Mouse (Mus musculus) stomach, postnatal 0 days (tissue): Measurements from ENCODE around the gene Fam118b. TPM values are rescaled to one million over a fixed set of nuclear protein-coding genes. Genes with fewer than 3 reads are reported as not detected.

ENCODE experiments used
- ATAC-seq: fragments of 200-750 bp; cut with Nextera tagmentation; 2 replicates; pipeline ENCODE4 v1.8.0; 2017; ENCODE audit not compliant: low FRiP score, low TSS enrichment
- DNase-seq: peaks from one replicate; pipeline ENCODE4 v3.0.0-alpha.2; 2016; ENCODE audit warnings: low spot score
- H3K27ac ChIP-seq: fragments of 300-500 bp; sonication (generic); replicated peaks from 2 replicates; pipeline ENCODE4 v1.5.1; 2014; ENCODE audit warnings: mild to moderate bottlenecking, control low read depth
- H3K27me3 ChIP-seq: fragments of 300-500 bp; sonication (generic); 2 replicates; pipeline ENCODE4 v1.6.1; 2014; ENCODE audit warnings: low read length; ENCODE audit not compliant: control insufficient read depth, insufficient read depth
- H3K36me3 ChIP-seq: fragments of 300-500 bp; sonication (generic); 2 replicates; pipeline ENCODE4 v1.6.1; 2014; ENCODE audit warnings: low read length, mixed read lengths; ENCODE audit not compliant: control insufficient read depth, insufficient read depth
- H3K4me1 ChIP-seq: fragments of 300-500 bp; sonication (generic); replicated peaks from 2 replicates; pipeline ENCODE4 v1.6.1; 2014; ENCODE audit warnings: antibody characterized with exemption; ENCODE audit not compliant: control insufficient read depth, insufficient read depth
- H3K4me2 ChIP-seq: fragments of 300-500 bp; sonication (generic); replicated peaks from 2 replicates; pipeline ENCODE4 v1.6.1; 2014; ENCODE audit warnings: low read depth, mild to moderate bottlenecking, control low read depth, moderate library complexity
- H3K4me3 ChIP-seq: fragments of 300-500 bp; sonication (generic); 2 replicates; pipeline ENCODE4 v1.5.1; 2014; ENCODE audit warnings: low read depth, low read length, control low read depth
- H3K9ac ChIP-seq: fragments of 300-500 bp; sonication (generic); 2 replicates; pipeline ENCODE4 v1.6.1; 2014; ENCODE audit warnings: mild to moderate bottlenecking, low read length, control low read depth, mixed read lengths
- H3K9me3 ChIP-seq: fragments of 300-500 bp; sonication (generic); 2 replicates; pipeline ENCODE4 v1.6.1; 2016; ENCODE audit warnings: low read length; ENCODE audit not compliant: control insufficient read depth
- CTCF ChIP-seq: IDR thresholded peaks from 2 replicates; pipeline ENCODE4 v1.5.1; 2016; ENCODE audit warnings: antibody characterized with exemption, low read depth, mild to moderate bottlenecking, moderate library complexity
- EP300 ChIP-seq: optimal IDR thresholded peaks from 2 replicates; pipeline ENCODE3; 2016; ENCODE audit warnings: antibody characterized with exemption
- WGBS: fragments of 180-500 bp; shearing (Covaris S2); extraction: QIAGEN DNeasy Blood & Tissue Kit; methylation state at CpG from one replicate; pipeline ENCODE4 v1.1.7; 2014; 5-methylcytosine and 5-hydroxymethylcytosine counted together
- polyA plus RNA-seq: library from polyadenylated mRNA; unstranded; fragments of >200 nt; fragmentation: Nextera tagmentation; extraction: Ambion mirVana; gene quantifications from 2 replicates; pipeline ENCODE4 v1.2.1, GENCODE M21; 2015

The Fam118b gene
- polyA plus RNA-seq, 1 experiment from 2014 or later = 24.0 TPM

DNA sequence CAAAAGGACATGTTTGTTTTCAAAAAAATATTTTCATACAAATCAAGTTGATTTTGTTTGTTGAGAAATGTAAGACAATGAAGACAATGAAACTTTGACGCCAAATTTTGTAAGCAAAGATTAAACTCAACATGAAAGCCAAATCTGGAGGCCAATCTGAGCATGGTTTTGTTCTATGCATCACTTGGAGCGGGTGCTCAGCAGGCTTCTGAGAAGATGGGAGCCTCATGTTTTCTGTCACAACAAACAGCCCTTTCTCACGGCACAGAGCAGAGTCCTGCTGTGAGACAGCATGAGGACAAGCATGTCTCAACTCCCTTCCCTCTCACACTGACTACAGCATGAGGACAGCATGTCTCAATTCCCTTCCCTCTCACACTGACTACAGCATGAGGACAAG is 31.6 kb downstream of the Fam118b start:
- Histone ChIP-seq H3K4me2 (no peak overlapping the region), H3K4me1 (no peaks in the 10 kb centered on the region), H3K4me3 (no peak overlapping the region), H3K9me3 (no peaks in the 10 kb centered on the region), H3K36me3 (no peaks in the 10 kb centered on the region), H3K9ac (no peak overlapping the region), H3K27ac (no peak overlapping the region), H3K27me3 (no peaks in the 10 kb centered on the region)
- DNase-seq (no peak), ATAC-seq (no peak)
- WGBS = 57% methylated on average over 3 of the region's 3 CpGs
- no peak for TF ChIP-seq EP300

DNA sequence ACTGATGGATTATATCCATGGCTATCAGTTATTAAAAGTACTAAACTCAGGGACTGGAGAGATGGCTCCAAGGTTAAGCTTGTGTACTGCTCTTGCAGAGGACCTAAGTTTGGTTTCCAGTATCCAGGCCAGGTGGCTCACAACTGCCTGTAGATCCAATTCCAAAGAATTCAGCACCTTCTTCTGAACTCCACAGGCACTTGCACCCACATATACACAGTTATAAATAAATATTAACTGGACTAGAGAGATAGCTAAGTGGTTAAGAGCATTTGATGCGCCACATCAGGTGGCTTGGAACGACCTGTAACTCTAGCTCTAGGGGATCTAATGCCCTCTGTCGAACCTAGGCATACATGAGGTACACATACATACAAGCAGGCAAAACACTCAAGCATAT is 38.9 kb downstream of the Fam118b start:
- no peak overlapping the region for H3K27ac ChIP-seq
- no peak overlapping the region for H3K9ac ChIP-seq
- no peak for TF ChIP-seq EP300
- no peak for TF ChIP-seq CTCF
- no peaks in the 10 kb centered on the region for H3K36me3 ChIP-seq
- H3K4me2 ChIP-seq = no peak overlapping the region
- no peaks in the 10 kb centered on the region for H3K27me3 ChIP-seq
- DNase-seq = no peak
- ATAC-seq = no peak
- H3K4me3 ChIP-seq = no peak overlapping the region
- no peaks in the 10 kb centered on the region for H3K4me1 ChIP-seq
- 87% methylated on average over 3 of the region's 3 CpGs for WGBS
- H3K9me3 ChIP-seq = no peaks in the 10 kb centered on the region

GRCm38 (mm10) chr9:35223466-35223865 is 44.1 kb downstream of the Fam118b start:
- DNase-seq (no peak), ATAC-seq (no peak)
- Histone ChIP-seq H3K27ac (no peak overlapping the region), H3K9me3 (no peaks in the 10 kb centered on the region), H3K36me3 (no peaks in the 10 kb centered on the region; the same call in 1 of the 2 replicates), H3K4me3 (no peak overlapping the region), H3K4me1 (no peaks in the 10 kb centered on the region), H3K27me3 (no peaks in the 10 kb centered on the region), H3K4me2 (no peak overlapping the region), H3K9ac (no peak overlapping the region)
- 94% methylated on average over 3 of the region's 3 CpGs for WGBS
- TF ChIP-seq CTCF (no peak), EP300 (no peak)

DNA sequence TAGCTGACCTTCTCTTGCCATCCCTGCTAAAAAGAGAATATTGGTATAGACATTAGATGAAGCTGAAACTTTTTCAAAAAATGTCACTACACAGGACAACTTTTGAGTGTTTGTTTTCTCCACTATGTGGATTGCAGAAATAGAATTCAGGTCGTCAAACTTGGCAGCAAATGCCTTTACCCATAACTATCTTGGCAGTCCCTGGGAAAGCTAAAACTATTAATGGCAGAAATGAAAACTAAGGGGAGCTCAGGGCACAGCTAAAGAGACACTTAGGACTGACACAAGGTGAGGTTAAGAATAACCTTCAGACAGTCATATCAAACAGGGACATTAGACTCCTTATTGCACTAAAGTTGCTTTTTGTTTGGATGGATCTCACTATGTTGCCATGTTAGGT is 49.6 kb downstream of the Fam118b start:
- ATAC-seq = no peak

GRCm38 (mm10) chr9:35211573-35212511 is 55.8 kb downstream of the Fam118b start:
- peaks cover 20% of the 10 kb centered on the region for H3K36me3 ChIP-seq
- no peaks in the 10 kb centered on the region for H3K4me1 ChIP-seq
- H3K9me3 ChIP-seq = no peaks in the 10 kb centered on the region
- DNase-seq = peak; percentile 30
- no peak; the same call in 1 of the 2 replicates for ATAC-seq
- peak overlapping the region; percentile 96 for H3K4me3 ChIP-seq
- peak overlapping the region; percentile 78 for H3K4me2 ChIP-seq
- WGBS = 21% methylated on average over 26 of the region's 26 CpGs
- TF ChIP-seq CTCF = no peak
- no peak for TF ChIP-seq EP300
- no peaks in the 10 kb centered on the region for H3K27me3 ChIP-seq
- peak overlapping the region; percentile 88 for H3K27ac ChIP-seq
- peak overlapping the region; percentile 95 for H3K9ac ChIP-seq

More for the DNA sequence above, 49.6 kb downstream of the Fam118b start:
- Histone ChIP-seq H3K4me2 (no peak overlapping the region), H3K9ac (no peak overlapping the region), H3K36me3 (peaks cover 21% of the 10 kb centered on the region), H3K4me3 (no peak overlapping the region), H3K4me1 (no peaks in the 10 kb centered on the region), H3K27me3 (no peaks in the 10 kb centered on the region), H3K9me3 (no peaks in the 10 kb centered on the region), H3K27ac (no peak overlapping the region)
- DNase-seq = no peak
- 63% methylated on average over 1 of the region's 1 CpGs for WGBS
- TF ChIP-seq EP300 (no peak), CTCF (no peak)
